Mouse (Mus musculus): ENCODE data around the gene Nrm.
"Not testable (repeated sequence)": the region's sequence is repeated elsewhere in the genome, so short reads cannot be mapped to it uniquely, and the experiment has no call there.

Nrm gene

DNA sequence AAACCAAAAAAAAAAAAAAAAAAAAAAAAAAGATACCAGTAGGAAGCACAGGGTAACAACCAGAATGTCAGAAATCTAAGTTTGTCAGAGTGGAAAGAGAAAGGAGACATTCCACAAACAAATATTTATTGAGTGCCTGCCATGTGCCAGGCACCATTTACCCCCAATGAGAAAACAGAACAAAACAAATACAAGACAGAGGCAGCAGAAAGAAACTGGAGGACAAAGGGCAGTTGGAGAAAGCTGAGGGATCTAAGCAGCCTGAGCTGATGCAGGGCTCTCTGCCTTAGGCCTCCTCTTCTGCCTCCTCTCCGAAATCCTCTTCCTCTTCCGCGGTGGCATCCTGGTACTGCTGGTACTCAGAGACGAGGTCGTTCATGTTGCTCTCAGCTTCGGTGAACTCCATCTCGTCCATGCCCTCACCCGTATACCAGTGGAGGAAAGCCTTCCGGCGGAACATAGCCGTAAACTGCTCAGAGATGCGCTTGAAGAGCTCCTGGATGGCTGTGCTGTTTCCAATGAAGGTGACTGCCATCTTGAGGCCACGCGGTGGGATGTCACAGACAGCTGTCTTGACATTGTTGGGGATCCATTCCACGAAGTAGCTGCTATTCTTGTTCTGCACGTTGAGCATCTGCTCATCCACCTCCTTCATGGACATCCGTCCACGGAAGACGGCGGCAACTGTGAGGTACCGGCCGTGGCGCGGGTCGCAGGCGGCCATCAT lies 26.3 kb upstream of the Nrm start:
- DNase-seq (ENCODE audit: low spot score) = no peak

DNA sequence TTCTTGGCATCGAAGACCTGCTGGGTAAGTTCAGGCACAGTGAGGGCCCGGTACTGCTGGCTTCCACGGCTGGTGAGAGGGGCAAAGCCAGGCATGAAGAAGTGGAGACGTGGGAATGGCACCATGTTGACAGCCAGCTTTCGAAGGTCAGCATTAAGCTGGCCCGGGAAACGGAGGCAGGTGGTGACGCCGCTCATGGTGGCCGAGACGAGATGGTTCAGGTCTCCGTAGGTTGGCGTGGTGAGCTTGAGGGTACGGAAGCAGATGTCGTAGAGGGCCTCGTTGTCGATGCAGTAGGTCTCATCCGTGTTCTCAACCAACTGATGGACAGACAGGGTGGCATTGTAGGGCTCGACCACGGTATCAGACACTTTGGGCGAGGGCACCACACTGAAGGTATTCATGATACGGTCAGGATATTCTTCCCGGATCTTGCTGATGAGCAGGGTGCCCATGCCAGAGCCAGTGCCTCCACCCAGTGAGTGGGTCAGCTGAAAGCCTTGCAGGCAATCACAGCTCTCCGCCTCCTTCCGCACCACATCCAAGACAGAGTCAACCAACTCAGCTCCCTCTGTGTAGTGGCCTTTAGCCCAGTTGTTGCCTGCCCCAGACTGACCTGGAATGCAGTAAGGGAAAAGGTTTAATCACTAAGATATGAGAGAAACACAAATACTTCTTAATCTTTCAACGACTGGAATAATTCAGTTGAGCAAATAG lies 25.5 kb upstream of the Nrm start:
- no peak for DNase-seq (ENCODE audit: low spot score)

DNA sequence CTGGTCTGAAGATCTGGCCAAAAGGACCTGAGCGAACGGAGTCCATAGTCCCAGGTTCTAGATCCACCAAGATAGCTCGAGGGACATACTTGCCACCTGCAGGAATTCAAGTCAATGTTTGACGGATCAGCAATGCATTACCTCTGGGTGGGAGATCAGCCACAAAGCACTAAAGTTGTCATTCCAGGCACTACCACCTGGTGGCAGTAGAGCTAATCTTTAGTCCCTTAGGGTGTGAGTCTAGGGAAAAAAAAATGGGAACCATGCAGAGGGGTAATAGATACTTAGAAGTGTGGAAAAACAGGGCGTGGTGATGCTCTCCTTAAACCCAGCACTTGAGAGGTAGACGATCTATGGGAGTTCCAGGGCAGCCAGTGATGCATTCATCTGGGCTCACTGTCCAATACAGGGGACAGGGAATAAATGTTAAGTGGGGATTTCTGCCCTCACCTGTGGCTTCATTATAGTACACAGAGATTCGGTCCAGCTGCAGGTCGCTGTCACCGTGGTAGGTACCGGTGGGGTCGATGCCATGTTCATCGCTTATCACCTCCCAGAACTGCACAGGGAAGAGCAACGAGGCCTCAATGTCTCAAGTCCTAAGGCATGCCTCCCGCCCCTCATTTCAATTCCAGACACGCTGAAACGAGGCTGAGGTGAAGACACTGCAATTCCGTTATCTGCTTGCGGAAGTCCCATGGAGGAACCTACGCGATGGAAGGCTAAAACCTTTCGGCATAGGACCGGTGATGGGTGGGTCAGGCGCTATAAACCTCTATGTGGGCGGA lies 24.7 kb upstream of the Nrm start:
- DNase-seq (ENCODE audit: low spot score) = no peak

GRCm38 (mm10) chr17:35836991-35837422 lies 24.1 kb upstream of the Nrm start:
- DNase-seq (ENCODE audit: low spot score) = no peak

DNA sequence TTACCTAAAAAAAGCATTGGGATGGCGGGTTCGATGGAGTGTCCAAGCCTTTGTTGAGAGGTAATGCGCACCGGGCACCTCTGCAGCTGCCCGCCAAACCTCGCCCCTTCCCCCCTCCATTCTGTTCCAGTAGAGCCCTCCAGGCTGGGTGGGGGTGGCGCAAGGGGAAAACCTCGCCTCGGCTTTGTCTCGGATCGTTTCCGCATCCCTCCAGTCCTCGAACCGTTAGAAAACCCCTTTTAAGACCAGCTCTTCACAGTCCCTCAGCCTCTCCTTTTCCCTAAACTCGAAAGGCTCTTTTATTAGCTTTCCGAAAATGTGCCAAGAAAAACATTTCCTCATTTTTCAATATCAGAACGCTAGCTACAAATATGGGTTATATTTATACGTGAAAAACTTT lies 23.6 kb upstream of the Nrm start:
- no peak for DNase-seq (ENCODE audit: low spot score)

DNA sequence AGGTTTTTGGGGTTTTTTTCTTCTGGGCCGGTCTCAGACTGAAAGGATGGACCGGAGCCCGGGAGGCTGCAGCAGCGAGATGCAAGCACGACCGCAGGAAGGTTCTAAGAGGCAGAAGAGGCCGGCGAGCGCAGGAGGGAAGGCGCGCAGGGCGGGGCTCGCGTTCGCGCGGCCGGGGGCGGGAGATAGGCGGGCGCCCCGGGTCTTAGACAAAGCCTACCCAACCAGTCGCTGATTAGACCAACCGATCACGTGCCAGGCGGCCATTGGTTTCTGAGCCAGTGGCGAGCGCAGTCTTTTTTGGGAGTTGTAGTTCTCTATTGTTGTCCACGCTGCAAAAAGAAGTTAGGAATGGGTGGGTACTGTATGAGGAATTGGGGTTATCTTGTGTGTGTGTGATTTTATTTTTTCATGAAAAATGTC lies 23.0 kb upstream of the Nrm start, which contains the start of gene Tubb5:
Gene Tubb5 (minus strand): TSS at position 185 of the 423 bp plus-strand sequence.
- peak; percentile 84 for DNase-seq (ENCODE audit: low spot score)

GRCm38 (mm10) chr17:35838570-35838969 lies 22.5 kb upstream of the Nrm start:
- no peak for DNase-seq (ENCODE audit: low spot score)

- not testable (repeated sequence) for DNase-seq (ENCODE audit: low spot score)
These were observed 22.1 kb upstream of the Nrm start for GRCm38 (mm10) chr17:35839002-35839401.

DNA sequence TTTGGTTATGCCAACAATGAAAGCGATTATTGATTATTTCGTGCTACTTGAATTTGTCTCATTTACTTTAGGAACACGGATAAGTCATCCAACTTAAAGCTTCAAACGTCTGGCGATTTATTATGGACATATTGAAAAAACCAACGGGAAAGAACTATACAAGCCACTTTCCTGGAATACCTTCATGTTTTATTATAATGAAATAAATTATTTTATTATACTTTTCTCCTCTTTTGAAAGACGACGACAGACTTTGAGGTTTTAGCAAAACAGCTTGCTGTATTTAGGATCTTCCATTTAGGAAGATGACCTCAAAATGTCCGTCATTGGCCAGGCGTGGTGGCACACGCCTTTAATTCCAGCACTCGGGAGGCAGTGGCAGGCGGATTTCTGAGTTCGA lies 20.6 kb upstream of the Nrm start:
- no peak for DNase-seq (ENCODE audit: low spot score)

- peak; percentile 93 for DNase-seq (ENCODE audit: low spot score)
These were observed 19.8 kb upstream of the Nrm start, which contains the start of gene Mdc1 for GRCm38 (mm10) chr17:35841076-35841950. Gene Mdc1 (plus strand): TSS chr17:35841515.

- no peak for DNase-seq (ENCODE audit: low spot score)
These were observed 19.1 kb upstream of the Nrm start for GRCm38 (mm10) chr17:35842006-35842405.

DNA sequence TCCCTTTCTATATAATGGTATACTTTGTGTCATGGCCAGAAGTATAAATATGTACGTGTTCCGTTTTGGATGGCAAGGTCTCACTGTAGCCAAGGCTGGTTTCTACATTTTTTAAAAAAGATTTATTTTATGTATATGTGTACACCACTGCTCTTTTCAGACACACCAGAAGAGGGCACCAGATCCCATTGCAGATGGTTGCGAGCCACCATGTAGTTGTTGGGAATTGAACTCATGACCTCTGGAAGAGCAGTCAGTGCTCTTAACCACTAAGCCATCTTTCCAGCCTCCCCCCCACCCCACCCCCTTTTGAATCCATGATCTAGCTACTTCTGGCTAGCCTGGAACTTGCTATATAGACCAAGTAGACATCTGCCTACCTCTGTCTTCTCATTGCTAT lies 17.6 kb upstream of the Nrm start:
- no peak for DNase-seq (ENCODE audit: low spot score)

GRCm38 (mm10) chr17:35848112-35848511 lies 13.0 kb upstream of the Nrm start:
- no peak for DNase-seq (ENCODE audit: low spot score)

DNA sequence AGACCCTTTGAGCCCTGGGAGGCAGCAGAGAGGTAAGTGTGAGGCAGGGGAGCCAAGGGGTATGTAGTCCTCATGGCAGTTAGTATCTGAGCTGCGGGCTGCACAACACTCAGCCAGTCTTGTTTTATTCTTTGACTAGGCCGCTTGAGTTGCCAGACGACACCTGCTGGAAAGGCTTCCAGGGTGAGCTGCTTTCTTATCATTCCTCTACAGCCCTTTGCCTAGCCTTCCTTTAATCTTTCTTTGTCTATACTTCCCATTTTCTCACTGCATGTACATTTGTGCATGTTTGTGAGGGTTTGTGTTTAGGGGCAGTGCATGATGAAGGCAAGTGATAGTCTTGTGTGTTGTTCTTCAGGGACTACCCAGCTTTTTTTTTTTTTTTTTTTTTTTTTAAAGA lies 10.1 kb upstream of the Nrm start:
- no peak for DNase-seq (ENCODE audit: low spot score)

DNA sequence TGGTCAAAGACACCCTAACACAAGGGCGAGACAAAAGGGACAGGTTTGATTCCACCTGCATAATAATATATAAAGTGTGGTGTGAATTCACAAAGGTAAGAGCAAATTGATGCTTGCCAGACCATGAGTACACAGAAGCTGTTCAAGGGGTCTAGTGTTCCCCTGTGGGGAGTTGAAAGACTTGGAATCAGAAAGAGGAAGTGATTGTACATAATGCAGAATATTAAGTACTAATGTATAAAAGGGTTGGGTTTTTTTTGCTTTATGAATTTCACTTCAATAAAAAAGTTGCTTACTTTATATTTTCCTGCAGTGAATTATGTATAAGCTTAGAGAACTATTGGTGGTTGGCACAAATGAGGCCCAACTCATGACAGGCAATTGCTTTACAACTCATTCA lies 1.7 kb upstream of the Nrm start:
- DNase-seq (ENCODE audit: low spot score) = no peak

DNA sequence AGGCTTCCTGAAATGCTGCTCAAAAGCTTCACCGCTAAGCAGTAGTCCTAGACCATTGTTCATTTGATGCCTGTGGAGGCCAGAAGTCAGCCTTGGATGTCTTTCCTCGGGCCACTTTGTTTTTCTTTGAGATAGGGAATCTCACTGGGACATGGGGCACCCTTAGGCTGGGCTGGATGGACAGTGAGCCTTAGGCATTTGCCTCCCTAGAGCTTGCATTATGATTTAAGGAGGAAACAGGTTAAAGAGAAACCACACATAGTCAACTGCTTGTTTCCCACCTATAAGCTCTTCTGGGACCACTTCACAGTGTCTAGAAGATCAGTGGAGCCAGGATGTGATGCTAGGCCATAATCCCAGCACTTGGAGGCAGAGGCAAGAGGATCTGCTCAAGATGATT lies 1.3 kb upstream of the Nrm start:
- DNase-seq (ENCODE audit: low spot score) = no peak

- DNase-seq (ENCODE audit: low spot score) = no peak
These were observed 304 bp upstream of the Nrm start for GRCm38 (mm10) chr17:35860831-35861197.

- DNase-seq (ENCODE audit: low spot score) = no peak
These were observed 3.8 kb downstream of the Nrm start for GRCm38 (mm10) chr17:35864832-35865353.

DNA sequence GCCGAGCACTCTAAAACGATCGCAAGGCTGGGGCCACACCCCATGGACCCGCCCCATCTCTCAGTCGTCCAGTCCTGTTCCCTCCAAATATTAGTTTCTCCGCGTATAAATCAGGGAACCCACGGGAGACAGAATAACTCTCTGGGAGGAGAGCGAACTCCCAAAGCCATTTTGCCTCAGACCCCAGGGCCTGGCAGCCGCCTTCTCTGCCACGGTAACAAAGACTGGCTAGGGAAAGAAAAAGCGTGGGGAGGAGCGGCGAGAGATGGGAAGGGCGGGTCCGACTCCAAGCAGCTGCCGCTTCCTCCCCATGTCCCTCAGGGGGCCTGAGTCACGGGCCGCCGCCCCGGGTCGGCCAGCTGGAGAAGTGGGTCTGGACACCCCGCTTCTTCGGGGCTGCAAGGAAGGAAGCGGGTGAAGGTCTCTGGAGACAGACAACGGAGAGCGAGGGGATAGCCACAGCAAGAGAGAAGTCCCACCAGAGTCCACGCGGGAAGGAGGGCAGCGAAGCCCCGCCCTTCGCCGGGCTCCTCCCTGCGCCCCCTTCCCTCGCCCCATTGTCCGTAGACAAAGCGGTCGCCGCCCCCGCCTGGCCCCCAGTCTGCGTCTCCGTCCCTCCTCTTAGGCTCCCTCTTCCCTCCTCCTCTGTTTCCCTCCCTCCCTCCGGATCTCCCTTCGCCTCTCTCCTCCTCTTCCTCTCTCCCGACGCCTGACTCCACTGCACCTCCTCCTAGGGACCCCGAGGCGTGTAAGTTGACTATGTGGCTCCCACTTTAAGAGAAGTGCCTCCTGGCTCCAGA lies 4.6 kb downstream of the Nrm start, which contains the start of gene Ppp1r18:
Gene Ppp1r18 (plus strand): TSS at position 113 of the 800 bp plus-strand sequence.
- peak; percentile 58 for DNase-seq (ENCODE audit: low spot score)

GRCm38 (mm10) chr17:35866281-35866831 lies 5.2 kb downstream of the Nrm start:
- no peak for DNase-seq (ENCODE audit: low spot score)
